Mouse (Mus musculus) olfactory bulb, adult 2 months (tissue): ENCODE measurements around the gene Kdm7a.

Experiments used
- CTCF ChIP-seq: fragments of 200-500 bp; IDR thresholded peaks from 2 replicates; pipeline ENCODE4 v1.5.1; 2012; ENCODE audit warnings: low read depth, mild to moderate bottlenecking, low read length, moderate library complexity; ENCODE audit not compliant: insufficient read depth
- POLR2A ChIP-seq: fragments of 200-500 bp; IDR thresholded peaks from 2 replicates; pipeline ENCODE4 v1.6.1; 2012; ENCODE audit warnings: mild to moderate bottlenecking, low read depth, low read length, moderate library complexity; ENCODE audit not compliant: insufficient read depth

DNA sequence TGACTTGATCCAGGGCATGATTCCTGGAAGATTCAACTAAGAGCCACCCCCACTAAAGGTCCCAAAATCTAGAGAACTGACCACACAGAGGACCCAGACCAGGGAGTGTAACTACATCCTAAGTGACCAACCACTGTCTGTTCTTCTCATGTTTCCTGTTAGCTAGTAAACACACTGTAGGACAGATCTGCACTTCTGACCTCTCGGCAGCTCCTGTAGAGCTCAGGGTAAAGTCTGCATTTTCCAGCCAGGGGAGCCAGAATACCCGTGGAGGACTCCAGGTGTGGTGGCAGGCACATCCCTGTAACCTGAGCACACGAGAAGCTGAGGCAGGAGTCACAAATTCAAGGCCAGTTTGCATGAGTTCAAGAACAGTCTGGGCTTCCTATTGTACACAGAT lies 31.3 kb upstream of the Kdm7a start:
- TF ChIP-seq CTCF (no peak), POLR2A (no peak)
